Mouse (Mus musculus): ENCODE data around the gene Rps6kl1. TPM values are rescaled to one million over a fixed set of nuclear protein-coding genes. Genes with fewer than 3 reads are reported as not detected.

Rps6kl1 gene
- polyA plus RNA-seq (2015; fragmentation: Nextera tagmentation; extraction: Ambion mirVana): 39.0 and 39.4 TPM in 2 replicates

- Histone ChIP-seq H3K36me3 (ENCODE audit: control insufficient read depth, insufficient read depth, low read length) (no peaks in the 10 kb centered on the region), H3K9me3 (ENCODE audit: control insufficient read depth, low read length) (no peaks in the 10 kb centered on the region), H3K27ac (ENCODE audit: low read depth, low read length) (peak within 1 kb of the TSS; percentile 74), H3K4me1 (ENCODE audit: control insufficient read depth, insufficient read depth, low read depth, low read length) (peaks cover 15% of the 10 kb centered on the region), H3K4me2 (ENCODE audit: low read length) (peak within 1 kb of the TSS; percentile 78), H3K27me3 (replicated peaks; ENCODE audit: control insufficient read depth, insufficient read depth, low read length) (no peaks in the 10 kb centered on the region), H3K9ac (ENCODE audit: low read depth, low read length) (peak within 1 kb of the TSS; percentile 85), H3K4me3 (ENCODE audit: low read length) (peak within 1 kb of the TSS; percentile 59)
- 15% methylated on average over 28 of the region's 28 CpGs for WGBS
- peak; percentile 97 for ATAC-seq
These were observed at the start of gene Rps6kl1 for GRCm38 (mm10) chr12:85151002-85151774. TSS of gene Rps6kl1 (minus strand) at chr12:85151264.

GRCm38 (mm10) chr12:85199954-85200353, 48.9 kb upstream of the Rps6kl1 start:
- Histone ChIP-seq H3K4me3 (ENCODE audit: low read length) (no peak overlapping the region), H3K36me3 (ENCODE audit: control insufficient read depth, insufficient read depth, low read length) (no peaks in the 10 kb centered on the region), H3K27me3 (replicated peaks; ENCODE audit: control insufficient read depth, insufficient read depth, low read length) (no peaks in the 10 kb centered on the region), H3K9ac (ENCODE audit: low read depth, low read length) (no peak overlapping the region), H3K9me3 (ENCODE audit: control insufficient read depth, low read length) (no peaks in the 10 kb centered on the region), H3K4me2 (ENCODE audit: low read length) (no peak overlapping the region), H3K4me1 (ENCODE audit: control insufficient read depth, insufficient read depth, low read depth, low read length) (peaks cover 15% of the 10 kb centered on the region), H3K27ac (ENCODE audit: low read depth, low read length) (no peak overlapping the region)
- ATAC-seq: no peak
- WGBS: 93% methylated on average over 1 of the region's 1 CpGs

GRCm38 (mm10) chr12:85197936-85198335, 46.9 kb upstream of the Rps6kl1 start:
- Histone ChIP-seq H3K27ac (ENCODE audit: low read depth, low read length) (no peak overlapping the region), H3K36me3 (ENCODE audit: control insufficient read depth, insufficient read depth, low read length) (no peaks in the 10 kb centered on the region), H3K4me2 (ENCODE audit: low read length) (no peak overlapping the region), H3K27me3 (replicated peaks; ENCODE audit: control insufficient read depth, insufficient read depth, low read length) (no peaks in the 10 kb centered on the region), H3K9ac (ENCODE audit: low read depth, low read length) (no peak overlapping the region), H3K4me1 (ENCODE audit: control insufficient read depth, insufficient read depth, low read depth, low read length) (peaks cover 27% of the 10 kb centered on the region), H3K9me3 (ENCODE audit: control insufficient read depth, low read length) (no peaks in the 10 kb centered on the region), H3K4me3 (ENCODE audit: low read length) (no peak overlapping the region)
- no peak for ATAC-seq
- WGBS: 51% methylated on average over 8 of the region's 8 CpGs

GRCm38 (mm10) chr12:85197371-85197770, 46.3 kb upstream of the Rps6kl1 start:
- H3K9me3 ChIP-seq (ENCODE audit: control insufficient read depth, low read length): no peaks in the 10 kb centered on the region
- no peak overlapping the region for H3K27ac ChIP-seq (ENCODE audit: low read depth, low read length)
- WGBS: 78% methylated on average over 7 of the region's 7 CpGs
- H3K27me3 ChIP-seq (replicated peaks; ENCODE audit: control insufficient read depth, insufficient read depth, low read length): no peaks in the 10 kb centered on the region
- H3K36me3 ChIP-seq (ENCODE audit: control insufficient read depth, insufficient read depth, low read length): no peaks in the 10 kb centered on the region
- H3K4me3 ChIP-seq (ENCODE audit: low read length): no peak overlapping the region
- no peak for ATAC-seq
- peaks cover 29% of the 10 kb centered on the region for H3K4me1 ChIP-seq (ENCODE audit: control insufficient read depth, insufficient read depth, low read depth, low read length)
- no peak overlapping the region for H3K9ac ChIP-seq (ENCODE audit: low read depth, low read length)
- H3K4me2 ChIP-seq (ENCODE audit: low read length): no peak overlapping the region

GRCm38 (mm10) chr12:85196191-85196590, 45.1 kb upstream of the Rps6kl1 start:
- Histone ChIP-seq H3K9me3 (ENCODE audit: control insufficient read depth, low read length) (no peaks in the 10 kb centered on the region), H3K4me3 (ENCODE audit: low read length) (no peak overlapping the region), H3K4me1 (ENCODE audit: control insufficient read depth, insufficient read depth, low read depth, low read length) (peaks cover 23% of the 10 kb centered on the region), H3K4me2 (ENCODE audit: low read length) (no peak overlapping the region), H3K9ac (ENCODE audit: low read depth, low read length) (no peak overlapping the region), H3K27ac (ENCODE audit: low read depth, low read length) (no peak overlapping the region), H3K36me3 (ENCODE audit: control insufficient read depth, insufficient read depth, low read length) (no peaks in the 10 kb centered on the region), H3K27me3 (replicated peaks; ENCODE audit: control insufficient read depth, insufficient read depth, low read length) (no peaks in the 10 kb centered on the region)
- WGBS: 88% methylated on average over 10 of the region's 10 CpGs
- ATAC-seq: no peak

GRCm38 (mm10) chr12:85195086-85195485, 44.0 kb upstream of the Rps6kl1 start:
- no peak overlapping the region for H3K4me2 ChIP-seq (ENCODE audit: low read length)
- no peaks in the 10 kb centered on the region for H3K36me3 ChIP-seq (ENCODE audit: control insufficient read depth, insufficient read depth, low read length)
- H3K4me1 ChIP-seq (ENCODE audit: control insufficient read depth, insufficient read depth, low read depth, low read length): peaks cover 20% of the 10 kb centered on the region
- no peak overlapping the region for H3K9ac ChIP-seq (ENCODE audit: low read depth, low read length)
- ATAC-seq: peak; percentile 22; the same call in 1 of the 2 replicates
- no peak overlapping the region for H3K4me3 ChIP-seq (ENCODE audit: low read length)
- no peaks in the 10 kb centered on the region for H3K27me3 ChIP-seq (replicated peaks; ENCODE audit: control insufficient read depth, insufficient read depth, low read length)
- H3K27ac ChIP-seq (ENCODE audit: low read depth, low read length): 0 out of 2 replicates have a peak overlapping the region, but pooled peaks have one; percentile 31
- no peaks in the 10 kb centered on the region for H3K9me3 ChIP-seq (ENCODE audit: control insufficient read depth, low read length)
- 70% methylated on average over 5 of the region's 5 CpGs for WGBS

- Histone ChIP-seq H3K27me3 (replicated peaks; ENCODE audit: control insufficient read depth, insufficient read depth, low read length) (no peaks in the 10 kb centered on the region), H3K4me3 (ENCODE audit: low read length) (no peak overlapping the region), H3K4me1 (ENCODE audit: control insufficient read depth, insufficient read depth, low read depth, low read length) (peaks cover 20% of the 10 kb centered on the region), H3K9ac (ENCODE audit: low read depth, low read length) (no peak overlapping the region), H3K27ac (ENCODE audit: low read depth, low read length) (peak overlapping the region; percentile 54; the same call in 1 of the 2 replicates), H3K9me3 (ENCODE audit: control insufficient read depth, low read length) (no peaks in the 10 kb centered on the region), H3K4me2 (ENCODE audit: low read length) (no peak overlapping the region), H3K36me3 (ENCODE audit: control insufficient read depth, insufficient read depth, low read length) (no peaks in the 10 kb centered on the region)
- 29% methylated on average over 4 of the region's 4 CpGs for WGBS
- ATAC-seq: peak; percentile 84
These were observed 43.6 kb upstream of the Rps6kl1 start for GRCm38 (mm10) chr12:85194623-85195018.

- H3K27ac ChIP-seq (ENCODE audit: low read depth, low read length): peak overlapping the region; percentile 54
- no peak overlapping the region for H3K4me2 ChIP-seq (ENCODE audit: low read length)
- H3K9me3 ChIP-seq (ENCODE audit: control insufficient read depth, low read length): no peaks in the 10 kb centered on the region
- no peak overlapping the region for H3K4me3 ChIP-seq (ENCODE audit: low read length)
- ATAC-seq: no peak
- H3K36me3 ChIP-seq (ENCODE audit: control insufficient read depth, insufficient read depth, low read length): no peaks in the 10 kb centered on the region
- WGBS: 79% methylated on average over 11 of the region's 11 CpGs
- H3K9ac ChIP-seq (ENCODE audit: low read depth, low read length): no peak overlapping the region
- no peaks in the 10 kb centered on the region for H3K27me3 ChIP-seq (replicated peaks; ENCODE audit: control insufficient read depth, insufficient read depth, low read length)
- H3K4me1 ChIP-seq (ENCODE audit: control insufficient read depth, insufficient read depth, low read depth, low read length): peaks cover 20% of the 10 kb centered on the region
These were observed 43.0 kb upstream of the Rps6kl1 start for GRCm38 (mm10) chr12:85193923-85194622.

GRCm38 (mm10) chr12:85193146-85193545, 42.1 kb upstream of the Rps6kl1 start:
- no peaks in the 10 kb centered on the region for H3K9me3 ChIP-seq (ENCODE audit: control insufficient read depth, low read length)
- no peak for ATAC-seq
- H3K4me3 ChIP-seq (ENCODE audit: low read length): no peak overlapping the region
- 77% methylated on average over 10 of the region's 10 CpGs for WGBS
- no peaks in the 10 kb centered on the region for H3K27me3 ChIP-seq (replicated peaks; ENCODE audit: control insufficient read depth, insufficient read depth, low read length)
- H3K27ac ChIP-seq (ENCODE audit: low read depth, low read length): no peak overlapping the region
- peaks cover 20% of the 10 kb centered on the region for H3K4me1 ChIP-seq (ENCODE audit: control insufficient read depth, insufficient read depth, low read depth, low read length)
- H3K9ac ChIP-seq (ENCODE audit: low read depth, low read length): no peak overlapping the region
- H3K4me2 ChIP-seq (ENCODE audit: low read length): no peak overlapping the region
- H3K36me3 ChIP-seq (ENCODE audit: control insufficient read depth, insufficient read depth, low read length): no peaks in the 10 kb centered on the region
